ENCODE assay signal across 10 mouse cellular contexts in the genomic region with DNA sequence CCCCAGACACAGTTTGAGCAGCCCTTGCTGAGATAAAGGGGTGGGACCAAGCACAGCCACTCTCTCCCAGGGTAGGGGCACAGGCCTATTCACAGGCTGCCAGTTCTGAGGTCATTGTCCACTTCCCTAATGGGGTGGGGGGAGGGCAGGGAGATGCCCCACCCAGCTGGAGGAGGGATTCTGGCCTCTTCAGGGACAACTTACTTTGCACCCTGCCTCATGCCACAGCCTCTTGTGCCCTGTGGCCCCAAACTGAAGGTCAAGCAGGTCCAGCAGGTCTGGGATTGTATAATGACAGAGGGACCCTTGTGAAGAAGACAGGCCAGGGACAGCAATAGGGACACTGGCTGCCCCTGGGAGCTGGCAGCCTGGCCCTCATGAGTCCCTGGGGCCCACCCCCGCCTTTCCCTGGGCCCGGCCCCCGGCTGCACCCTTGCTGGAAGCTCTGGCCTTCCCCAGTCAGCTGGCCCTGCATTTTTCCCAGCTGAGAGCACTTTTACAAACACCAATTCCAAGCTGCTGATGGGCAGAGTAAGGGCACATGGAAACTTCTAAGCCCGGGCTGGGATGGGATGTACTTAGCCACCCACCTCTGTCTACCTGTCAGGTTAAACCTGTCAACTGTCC. TPM values are rescaled to one million over a fixed set of nuclear protein-coding genes. Genes with fewer than 3 reads are reported as not detected.
DNase-seq lines count a peak whose midpoint lies in the region; ATAC-seq and TF ChIP-seq lines count a peak whose summit lies in the region.
"Had no signal": no experiment of that assay in that cellular context is flagged by ENCODE, and none has a peak within 500 bp of the region (broad histone marks: within the 10 kb centered on the region; RNA-seq: fewer than 3 reads in every experiment).

No protein-coding gene starts in this region.

- H3K4me1 ChIP-seq in liver, embryonic 12.5 days: peaks cover 21% of the 10 kb centered on the region
- peaks cover 18% of the 10 kb centered on the region for H3K4me1 ChIP-seq in liver, embryonic 11.5 days (replicated peaks; ENCODE audit: control insufficient read depth, insufficient read depth, low read length)
- H3K4me1 ChIP-seq in embryonic fibroblast, embryonic 13.5 days (ENCODE audit: control insufficient read depth, insufficient read depth, low read length): peaks cover 14% of the 10 kb centered on the region; the same call in 1 of the 2 replicates
- peaks cover 10% of the 10 kb centered on the region for H3K4me1 ChIP-seq in kidney, embryonic 14.5 days (ENCODE audit: control insufficient read depth, insufficient read depth, low read length)
- H3K4me1 ChIP-seq in stomach, embryonic 14.5 days (ENCODE audit: control insufficient read depth, insufficient read depth, low read length): peaks cover 31% of the 10 kb centered on the region

- ATAC-seq in liver, embryonic 12.5 days: peak; percentile 40; the same call in 1 of the 2 replicates
- no peak for ATAC-seq in liver, embryonic 11.5 days (replicated peaks; ENCODE audit: low FRiP score)
- ATAC-seq in kidney, embryonic 14.5 days (ENCODE audit: low FRiP score, low TSS enrichment): peak; percentile 24; the same call in 1 of the 2 replicates
- ATAC-seq in stomach, embryonic 14.5 days (ENCODE audit: insufficient number of reproducible peaks, insufficient read depth, low FRiP score, low read depth): peak; percentile 36; the same call in 1 of the 2 replicates
- ATAC-seq: forebrain, embryonic 16.5 days had no signal

- no peak for TF ChIP-seq CTCF in embryonic fibroblast, embryonic 13.5 days (IDR thresholded peaks at IDR 0.05; ENCODE audit: borderline replicate concordance, insufficient read depth, low read length)

- H3K9ac ChIP-seq in liver, embryonic 12.5 days: no peak overlapping the region
- H3K9ac ChIP-seq in liver, embryonic 11.5 days (ENCODE audit: low read depth, low read length): no peak overlapping the region
- H3K9ac ChIP-seq in kidney, embryonic 14.5 days (ENCODE audit: low read depth, low read length): no peak overlapping the region
- no peak overlapping the region for H3K9ac ChIP-seq in stomach, embryonic 14.5 days (replicated peaks; ENCODE audit: low read depth, low read length)

- no peak for TF ChIP-seq POLR2A in embryonic fibroblast, embryonic 13.5 days (IDR thresholded peaks at IDR 0.05; ENCODE audit: low read depth, low read length)

- no peak overlapping the region for H3K27ac ChIP-seq in liver, embryonic 12.5 days
- no peak overlapping the region for H3K27ac ChIP-seq in liver, embryonic 11.5 days (ENCODE audit: low read depth, low read length)
- peak overlapping the region; percentile 69 for H3K27ac ChIP-seq in embryonic fibroblast, embryonic 13.5 days (ENCODE audit: insufficient read depth, low read length)
- H3K27ac ChIP-seq in kidney, embryonic 14.5 days (ENCODE audit: low read depth, low read length): peak overlapping the region; percentile 30; the same call in 1 of the 2 replicates
- H3K27ac ChIP-seq in stomach, embryonic 14.5 days (ENCODE audit: low read length): peak overlapping the region; percentile 52; the same call in 1 of the 2 replicates
- H3K27ac ChIP-seq: macrophage had no signal

- WGBS in liver, embryonic 12.5 days (ENCODE audit: insufficient replicate concordance): 68% methylated on average over 4 of the region's 4 CpGs
- WGBS in liver, embryonic 11.5 days: 77% methylated on average over 4 of the region's 4 CpGs
- WGBS in kidney, embryonic 14.5 days: 68% methylated on average over 4 of the region's 4 CpGs
- 56% methylated on average over 4 of the region's 4 CpGs for WGBS in stomach, embryonic 14.5 days

- H3K4me2 ChIP-seq in liver, embryonic 12.5 days: no peak overlapping the region
- no peak overlapping the region for H3K4me2 ChIP-seq in liver, embryonic 11.5 days
- 0 out of 2 replicates have a peak overlapping the region, but pooled peaks have one; percentile 3 for H3K4me2 ChIP-seq in kidney, embryonic 14.5 days (replicated peaks; ENCODE audit: low read depth, low read length)
- H3K4me2 ChIP-seq in stomach, embryonic 14.5 days (replicated peaks; ENCODE audit: low read depth, low read length): no peak overlapping the region

- no peaks in the 10 kb centered on the region for H3K9me3 ChIP-seq in liver, embryonic 12.5 days (replicated peaks)
- no peaks in the 10 kb centered on the region; the same call in 1 of the 2 replicates for H3K9me3 ChIP-seq in liver, embryonic 11.5 days (ENCODE audit: control insufficient read depth, low read length)
- H3K9me3 ChIP-seq in kidney, embryonic 14.5 days (ENCODE audit: control insufficient read depth, low read length): 0 out of 2 replicates have a peak, but pooled peaks cover 2% of the 10 kb centered on the region
- no peaks in the 10 kb centered on the region for H3K9me3 ChIP-seq in stomach, embryonic 14.5 days (ENCODE audit: control insufficient read depth, low read depth, low read length)

- peaks cover under 1% of the 10 kb centered on the region; the same call in 1 of the 2 replicates for H3K27me3 ChIP-seq in liver, embryonic 12.5 days (replicated peaks)
- no peaks in the 10 kb centered on the region for H3K27me3 ChIP-seq in liver, embryonic 11.5 days (replicated peaks; ENCODE audit: control insufficient read depth, insufficient read depth, low read length)
- H3K27me3 ChIP-seq in kidney, embryonic 14.5 days (ENCODE audit: control insufficient read depth, insufficient read depth, low read length): no peaks in the 10 kb centered on the region
- H3K27me3 ChIP-seq in stomach, embryonic 14.5 days (ENCODE audit: control insufficient read depth, insufficient read depth, low read length): no peaks in the 10 kb centered on the region

- no peak overlapping the region for H3K4me3 ChIP-seq in liver, embryonic 12.5 days
- no peak overlapping the region for H3K4me3 ChIP-seq in liver, embryonic 11.5 days (ENCODE audit: low read depth, low read length)
- no peak overlapping the region for H3K4me3 ChIP-seq in embryonic fibroblast, embryonic 13.5 days (ENCODE audit: insufficient read depth, low read length)
- no peak overlapping the region for H3K4me3 ChIP-seq in kidney, embryonic 14.5 days (ENCODE audit: low read length)
- no peak overlapping the region for H3K4me3 ChIP-seq in stomach, embryonic 14.5 days (ENCODE audit: low read depth, low read length)

- no peaks in the 10 kb centered on the region for H3K36me3 ChIP-seq in liver, embryonic 12.5 days
- H3K36me3 ChIP-seq in liver, embryonic 11.5 days (ENCODE audit: control insufficient read depth, insufficient read depth, low read length): 0 out of 2 replicates have a peak, but pooled peaks cover 2% of the 10 kb centered on the region
- H3K36me3 ChIP-seq in kidney, embryonic 14.5 days (ENCODE audit: control insufficient read depth, insufficient read depth, low read length): no peaks in the 10 kb centered on the region
- H3K36me3 ChIP-seq in stomach, embryonic 14.5 days (ENCODE audit: control insufficient read depth, insufficient read depth, low read length): no peaks in the 10 kb centered on the region

- DNase-seq in liver, embryonic 11.5 days (ENCODE audit: low spot score): no peak
- no peak for DNase-seq in cerebellum, adult 9-10 months
- no peak for DNase-seq in gastrocnemius, postnatal 25 days
- DNase-seq: cerebellum, adult 9-11 months had no signal

RNA-seq across cellular contexts. Expression of gene Lama5, which starts 11.2 kb away (rescaled TPM):
- 4.1 and 4.3 TPM in 2 replicates for polyA plus RNA-seq in liver, embryonic 12.5 days (2016; fragmentation: Nextera tagmentation; extraction: Ambion mirVana)
- polyA plus RNA-seq in liver, embryonic 11.5 days (2014; fragmentation: Nextera tagmentation; extraction: Ambion mirVana): 10.7 and 15.5 TPM in 2 replicates
- polyA plus RNA-seq in embryonic fibroblast, embryonic 13.5 days (2011; ENCODE audit: insufficient read length, low read depth, missing spikeins): 31.0 and 51.1 TPM in 2 replicates
- 43.1 and 54.1 TPM in 2 replicates for polyA plus RNA-seq in kidney, embryonic 14.5 days (2014; fragmentation: Nextera tagmentation; extraction: Ambion mirVana)
- 64.0 and 70.9 TPM in 2 replicates for polyA plus RNA-seq in stomach, embryonic 14.5 days (2014; fragmentation: Nextera tagmentation; extraction: Ambion mirVana)
- total RNA-seq in gastrocnemius, postnatal 25 days (2021): 10 to 100 TPM in 1 of 2 experiments, 1 to 10 TPM in 1; 8.0 to 10.0 TPM
- polyA plus RNA-seq: macrophage had no signal

RNA-seq across cellular contexts. Expression of gene Rps21, which starts 42.7 kb away (rescaled TPM):
- polyA plus RNA-seq in liver, embryonic 12.5 days (2016; fragmentation: Nextera tagmentation; extraction: Ambion mirVana): 560 and 561 TPM in 2 replicates
- polyA plus RNA-seq in liver, embryonic 11.5 days (2014; fragmentation: Nextera tagmentation; extraction: Ambion mirVana): 736 and 852 TPM in 2 replicates
- 1,138 and 1,342 TPM in 2 replicates for polyA plus RNA-seq in embryonic fibroblast, embryonic 13.5 days (2011; ENCODE audit: insufficient read length, low read depth, missing spikeins)
- 730 and 1,037 TPM in 2 replicates for polyA plus RNA-seq in kidney, embryonic 14.5 days (2014; fragmentation: Nextera tagmentation; extraction: Ambion mirVana)
- polyA plus RNA-seq in stomach, embryonic 14.5 days (2014; fragmentation: Nextera tagmentation; extraction: Ambion mirVana): 734 and 745 TPM in 2 replicates
- total RNA-seq in gastrocnemius, postnatal 25 days (2021): 100 to 1,000 TPM; 342 to 348 TPM

RNA-seq across cellular contexts. Expression of gene Adrm1, which starts 43.2 kb away (rescaled TPM):
- 176 and 189 TPM in 2 replicates for polyA plus RNA-seq in liver, embryonic 12.5 days (2016; fragmentation: Nextera tagmentation; extraction: Ambion mirVana)
- polyA plus RNA-seq in liver, embryonic 11.5 days (2014; fragmentation: Nextera tagmentation; extraction: Ambion mirVana): 211 and 217 TPM in 2 replicates
- polyA plus RNA-seq in embryonic fibroblast, embryonic 13.5 days (2011; ENCODE audit: insufficient read length, low read depth, missing spikeins): 44.5 and 53.3 TPM in 2 replicates
- 159 and 160 TPM in 2 replicates for polyA plus RNA-seq in kidney, embryonic 14.5 days (2014; fragmentation: Nextera tagmentation; extraction: Ambion mirVana)
- 134 and 138 TPM in 2 replicates for polyA plus RNA-seq in stomach, embryonic 14.5 days (2014; fragmentation: Nextera tagmentation; extraction: Ambion mirVana)
- total RNA-seq in gastrocnemius, postnatal 25 days (2021): 100 to 1,000 TPM in 1 of 2 experiments, 10 to 100 TPM in 1; 88.2 to 102 TPM

RNA-seq across cellular contexts. Expression of gene Cables2, which starts 58.8 kb away (rescaled TPM):
- polyA plus RNA-seq in liver, embryonic 12.5 days (2016; fragmentation: Nextera tagmentation; extraction: Ambion mirVana): 9.6 and 10.4 TPM in 2 replicates
- polyA plus RNA-seq in liver, embryonic 11.5 days (2014; fragmentation: Nextera tagmentation; extraction: Ambion mirVana): 9.4 and 9.6 TPM in 2 replicates
- 12.5 and 13.4 TPM in 2 replicates for polyA plus RNA-seq in embryonic fibroblast, embryonic 13.5 days (2011; ENCODE audit: insufficient read length, low read depth, missing spikeins)
- 13.3 and 21.1 TPM in 2 replicates for polyA plus RNA-seq in kidney, embryonic 14.5 days (2014; fragmentation: Nextera tagmentation; extraction: Ambion mirVana)
- 15.5 and 20.4 TPM in 2 replicates for polyA plus RNA-seq in stomach, embryonic 14.5 days (2014; fragmentation: Nextera tagmentation; extraction: Ambion mirVana)
- 10 to 100 TPM in 1 of 2 experiments, 1 to 10 TPM in 1; 8.6 to 10.7 TPM for total RNA-seq in gastrocnemius, postnatal 25 days (2021)

Comparison
In these comparisons a context has a peak if more than half of its experiments do, and no peak if none do; other contexts are left out.
1. H3K27ac ChIP-seq: peak in embryonic fibroblast, embryonic 13.5 days (single experiment), kidney, embryonic 14.5 days (single experiment) and stomach, embryonic 14.5 days (single experiment); none in liver, embryonic 12.5 days (single experiment) and liver, embryonic 11.5 days (single experiment).